In the genomic region with DNA sequence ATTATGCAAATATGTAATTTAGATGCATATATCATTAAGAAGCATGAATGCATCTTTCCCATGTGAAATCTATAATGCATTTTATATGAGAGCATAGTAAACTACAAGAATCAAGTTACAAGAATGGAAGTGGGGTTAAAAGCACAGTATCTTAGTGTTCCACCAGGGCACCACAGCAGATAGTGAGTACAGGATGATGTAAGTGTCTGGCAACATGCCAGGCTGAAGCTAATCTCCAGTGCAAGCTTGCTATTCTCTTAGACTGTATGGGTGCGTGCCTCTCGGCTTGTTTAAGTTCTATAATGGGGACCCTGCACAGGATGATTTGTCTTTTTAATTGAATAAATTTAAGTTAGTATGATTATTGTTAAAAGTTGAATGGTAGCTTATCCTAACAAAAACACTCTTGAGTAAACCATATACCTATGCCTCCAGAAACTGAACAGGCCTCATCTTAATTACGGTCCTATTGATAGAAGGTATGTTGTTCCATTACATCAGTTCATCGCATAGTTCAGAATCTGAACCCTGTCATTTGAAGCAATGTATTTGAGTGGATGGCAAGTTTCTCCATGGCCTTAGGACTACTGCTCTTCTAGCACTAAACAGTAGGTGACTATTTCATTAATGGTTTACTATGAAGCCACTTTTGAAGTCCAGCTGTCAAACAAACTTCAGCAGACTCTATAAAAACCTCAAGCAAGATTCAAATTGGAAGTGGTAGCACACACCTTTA, we compare ENCODE assay signal across 8 mouse cellular contexts. TPM values are rescaled to one million over a fixed set of nuclear protein-coding genes. Genes with fewer than 3 reads are reported as not detected.
DNase-seq lines count a peak whose midpoint lies in the region; ATAC-seq lines count a peak whose summit lies in the region.

No protein-coding gene starts in this region.

- no peak overlapping the region for H3K9ac ChIP-seq in midbrain, embryonic 13.5 days (replicated peaks)
- no peak overlapping the region for H3K9ac ChIP-seq in midbrain, embryonic 16.5 days (ENCODE audit: low read depth, low read length)
- H3K9ac ChIP-seq in forebrain, embryonic 12.5 days, result no peak overlapping the region
- H3K9ac ChIP-seq in neural tube, embryonic 14.5 days (replicated peaks; ENCODE audit: low read depth, low read length), result no peak overlapping the region

- peaks cover 20% of the 10 kb centered on the region for H3K36me3 ChIP-seq in midbrain, embryonic 13.5 days
- H3K36me3 ChIP-seq in midbrain, embryonic 16.5 days (ENCODE audit: control insufficient read depth, insufficient read depth, low read length), result peaks cover 5% of the 10 kb centered on the region; the same call in 1 of the 2 replicates
- H3K36me3 ChIP-seq in forebrain, embryonic 12.5 days (replicated peaks), result peaks cover 13% of the 10 kb centered on the region
- H3K36me3 ChIP-seq in neural tube, embryonic 14.5 days (ENCODE audit: control insufficient read depth, insufficient read depth, low read length), result peaks cover 15% of the 10 kb centered on the region

- H3K4me1 ChIP-seq in midbrain, embryonic 13.5 days (replicated peaks), result 0 out of 2 replicates have a peak, but pooled peaks cover 2% of the 10 kb centered on the region
- no peaks in the 10 kb centered on the region for H3K4me1 ChIP-seq in midbrain, embryonic 16.5 days (ENCODE audit: control insufficient read depth, insufficient read depth, low read length)
- H3K4me1 ChIP-seq in forebrain, embryonic 12.5 days, result peaks cover 3% of the 10 kb centered on the region; the same call in 1 of the 2 replicates
- H3K4me1 ChIP-seq in neural tube, embryonic 14.5 days (ENCODE audit: control insufficient read depth, insufficient read depth, low read length), result no peaks in the 10 kb centered on the region

- 68% methylated on average over 4 of the region's 4 CpGs for WGBS in midbrain, embryonic 13.5 days
- 60% methylated on average over 4 of the region's 4 CpGs for WGBS in midbrain, embryonic 16.5 days
- WGBS in forebrain, embryonic 12.5 days, result 56% methylated on average over 4 of the region's 4 CpGs
- 65% methylated on average over 4 of the region's 4 CpGs for WGBS in neural tube, embryonic 14.5 days

- no peaks in the 10 kb centered on the region for H3K9me3 ChIP-seq in midbrain, embryonic 13.5 days
- H3K9me3 ChIP-seq in midbrain, embryonic 16.5 days (replicated peaks; ENCODE audit: control insufficient read depth, low read length, poor library complexity, severe bottlenecking), result no peaks in the 10 kb centered on the region
- H3K9me3 ChIP-seq in forebrain, embryonic 12.5 days, result no peaks in the 10 kb centered on the region
- H3K9me3 ChIP-seq in neural tube, embryonic 14.5 days (ENCODE audit: control insufficient read depth, low read length), result no peaks in the 10 kb centered on the region

- H3K4me2 ChIP-seq in midbrain, embryonic 13.5 days (replicated peaks), result no peak overlapping the region
- H3K4me2 ChIP-seq in midbrain, embryonic 16.5 days (ENCODE audit: low read length), result no peak overlapping the region
- no peak overlapping the region for H3K4me2 ChIP-seq in forebrain, embryonic 12.5 days
- H3K4me2 ChIP-seq in neural tube, embryonic 14.5 days (ENCODE audit: low read depth, low read length), result no peak overlapping the region

- H3K4me3 ChIP-seq in midbrain, embryonic 13.5 days (replicated peaks), result no peak overlapping the region
- H3K4me3 ChIP-seq in midbrain, embryonic 16.5 days (ENCODE audit: low read depth, low read length), result no peak overlapping the region
- no peak overlapping the region for H3K4me3 ChIP-seq in forebrain, embryonic 12.5 days (replicated peaks)
- H3K4me3 ChIP-seq in neural tube, embryonic 14.5 days (ENCODE audit: low read depth, low read length), result no peak overlapping the region

- intact Hi-C loops in heart, postnatal 25 days (cut with DNase I), result no loop called here

- 0 out of 2 replicates have a peak, but pooled peaks have one; percentile 69 for ATAC-seq in midbrain, embryonic 13.5 days
- ATAC-seq in midbrain, embryonic 16.5 days, result no peak
- ATAC-seq in forebrain, embryonic 12.5 days (ENCODE audit: low FRiP score), result peak; percentile 77; the same call in 1 of the 2 replicates
- peak; percentile 79; the same call in 1 of the 2 replicates for ATAC-seq in neural tube, embryonic 14.5 days (ENCODE audit: low read depth)

- DNase-seq in adrenal gland, postnatal 36 days, result peak; percentile 83 to 86
- peak; percentile 39 for DNase-seq in heart, postnatal 25 days (ENCODE audit: low spot score)
- peak; percentile 32 to 33 for DNase-seq in layer of hippocampus, postnatal 36 days
- no peak for DNase-seq in frontal cortex, postnatal 25 days (ENCODE audit: low spot score in 2 of 2)

- H3K27ac ChIP-seq in midbrain, embryonic 13.5 days, result no peak overlapping the region
- no peak overlapping the region for H3K27ac ChIP-seq in midbrain, embryonic 16.5 days (ENCODE audit: low read length)
- no peak overlapping the region for H3K27ac ChIP-seq in forebrain, embryonic 12.5 days
- H3K27ac ChIP-seq in neural tube, embryonic 14.5 days (ENCODE audit: low read depth, low read length), result no peak overlapping the region

- no peaks in the 10 kb centered on the region for H3K27me3 ChIP-seq in midbrain, embryonic 13.5 days
- no peaks in the 10 kb centered on the region for H3K27me3 ChIP-seq in midbrain, embryonic 16.5 days (ENCODE audit: control insufficient read depth, insufficient read depth, low read depth, low read length)
- H3K27me3 ChIP-seq in forebrain, embryonic 12.5 days, result no peaks in the 10 kb centered on the region
- no peaks in the 10 kb centered on the region for H3K27me3 ChIP-seq in neural tube, embryonic 14.5 days (ENCODE audit: control insufficient read depth, insufficient read depth, low read length)

RNA-seq across cellular contexts. Expression of a gene that starts 37.7 kb away (rescaled TPM):
- polyA plus RNA-seq in midbrain, embryonic 13.5 days (2015; fragmentation: Nextera tagmentation; extraction: Ambion mirVana), result 28.5 and 30.9 TPM in 2 replicates
- polyA plus RNA-seq in midbrain, embryonic 16.5 days (2015; fragmentation: Nextera tagmentation; extraction: Ambion mirVana), result 33.4 and 37.8 TPM in 2 replicates
- total RNA-seq in adrenal gland, postnatal 36 days (2021), result 10 to 100 TPM in 1 of 2 experiments, 1 to 10 TPM in 1; 9.0 to 10.4 TPM
- polyA plus RNA-seq in forebrain, embryonic 12.5 days (2016; fragmentation: Nextera tagmentation; extraction: Ambion mirVana), result 18.2 and 22.5 TPM in 2 replicates
- total RNA-seq in heart, postnatal 25 days (2021), result 10 to 100 TPM; 16.9 to 21.7 TPM
- total RNA-seq in layer of hippocampus, postnatal 36 days (2021), result 10 to 100 TPM; 32.4 to 35.2 TPM
- polyA plus RNA-seq in neural tube, embryonic 14.5 days (2014; fragmentation: Nextera tagmentation; extraction: Ambion mirVana), result 30.6 and 32.5 TPM in 2 replicates

Comparison
In these comparisons a context has a peak if more than half of its experiments do, and no peak if none do; other contexts are left out.
1. DNase-seq: peak in adrenal gland, postnatal 36 days (2 of 2), heart, postnatal 25 days (single experiment) and layer of hippocampus, postnatal 36 days (2 of 2); none in frontal cortex, postnatal 25 days (0 of 2).